Mouse (Mus musculus) mouse trophoblast stem cell (cell line): ENCODE data around the gene Mthfsd.

ENCODE experiments used
- in situ Hi-C, 2 experiments: fragments of 300-500 bp; cut with MseI, MboI; formaldehyde crosslinking; loops; 2 replicates in 1 of 2; 3 replicates in 1 of 2; pipeline ENCODE4 v1.15.1; 2025

The Mthfsd gene

GRCm38 (mm10) chr8:121074848-121075145, 33.4 kb downstream of the Mthfsd start:
- in situ Hi-C loops, result loop anchor here in 1 of 2 experiments (5.0 to 25.0 kb wide), 2 partner anchors 177 to 387 kb away; no protein-coding TSS in a partner anchor

- in situ Hi-C loops, result no loop called here
Observed at GRCm38 (mm10) chr8:121074108-121074847, 33.9 kb downstream of the Mthfsd start.

- in situ Hi-C loops, result no loop called here
Observed at GRCm38 (mm10) chr8:121073174-121074107, 34.8 kb downstream of the Mthfsd start.

GRCm38 (mm10) chr8:121072406-121073130, 35.6 kb downstream of the Mthfsd start:
- in situ Hi-C loops, result no loop called here

- in situ Hi-C loops, result no loop called here
Observed at GRCm38 (mm10) chr8:121071454-121071853, 36.7 kb downstream of the Mthfsd start.

GRCm38 (mm10) chr8:121063649-121064048, 44.5 kb downstream of the Mthfsd start:
- in situ Hi-C loops, result no loop called here

GRCm38 (mm10) chr8:121062521-121062920, 45.7 kb downstream of the Mthfsd start:
- in situ Hi-C loops, result no loop called here

- in situ Hi-C loops, result no loop called here
Observed at GRCm38 (mm10) chr8:121059098-121059497, 49.1 kb downstream of the Mthfsd start.

GRCm38 (mm10) chr8:121058081-121058480, 50.1 kb downstream of the Mthfsd start:
- in situ Hi-C loops, result no loop called here

- in situ Hi-C loops, result no loop called here
Observed at GRCm38 (mm10) chr8:121047441-121047840, 60.8 kb downstream of the Mthfsd start.

- in situ Hi-C loops, result no loop called here
Observed at GRCm38 (mm10) chr8:121043719-121044440, 64.3 kb downstream of the Mthfsd start.
